Mouse (Mus musculus) liver, embryonic 13.5 days (tissue): ENCODE measurements around the gene Lama1. TPM values are rescaled to one million over a fixed set of nuclear protein-coding genes. Genes with fewer than 3 reads are reported as not detected.
"Not testable (repeated sequence)": the region's sequence is repeated elsewhere in the genome, so short reads cannot be mapped to it uniquely, and the experiment has no call there.

Experiments used
- ATAC-seq: fragments of 200-750 bp; cut with Nextera tagmentation; 2 replicates; pipeline ENCODE4 v1.8.0; 2017; ENCODE audit warnings: low read depth, mild to moderate bottlenecking, moderate number of reproducible peaks, moderate library complexity
- DNase-seq: peaks from one replicate; pipeline ENCODE4 v3.0.0; 2022
- H3K27ac ChIP-seq: fragments of 300-500 bp; sonication (generic); 2 replicates; pipeline ENCODE4 v1.5.1; 2015; ENCODE audit warnings: moderate library complexity, mild to moderate bottlenecking, inconsistent platforms
- H3K27me3 ChIP-seq: fragments of 300-500 bp; sonication (generic); 2 replicates; pipeline ENCODE4 v1.6.1; 2015; ENCODE audit warnings: mild to moderate bottlenecking, inconsistent platforms
- H3K36me3 ChIP-seq: fragments of 300-500 bp; sonication (generic); 2 replicates; pipeline ENCODE4 v1.6.1; 2015; ENCODE audit warnings: mild to moderate bottlenecking, inconsistent platforms
- H3K4me1 ChIP-seq: fragments of 300-500 bp; sonication (generic); replicated peaks from 2 replicates; pipeline ENCODE4 v1.6.1; 2015; ENCODE audit warnings: inconsistent platforms
- H3K4me2 ChIP-seq: fragments of 300-500 bp; sonication (generic); 2 replicates; pipeline ENCODE4 v1.6.1; 2015; ENCODE audit warnings: inconsistent platforms, mild to moderate bottlenecking, moderate library complexity
- H3K4me3 ChIP-seq: fragments of 300-500 bp; sonication (generic); replicated peaks from 2 replicates; pipeline ENCODE4 v1.5.1; 2015; ENCODE audit warnings: mild to moderate bottlenecking, inconsistent platforms
- H3K9ac ChIP-seq: fragments of 300-500 bp; sonication (generic); 2 replicates; pipeline ENCODE4 v1.6.1; 2015; ENCODE audit warnings: mild to moderate bottlenecking, inconsistent platforms
- H3K9me3 ChIP-seq: fragments of 300-500 bp; sonication (generic); replicated peaks from 2 replicates; pipeline ENCODE4 v1.6.1; 2016; ENCODE audit warnings: inconsistent platforms
- WGBS: fragments of 180-500 bp; shearing (Covaris S2); methylation state at CpG from one replicate; pipeline ENCODE4 v1.1.7; 2015; ENCODE audit not compliant: insufficient replicate concordance; 5-methylcytosine and 5-hydroxymethylcytosine counted together
- polyA plus RNA-seq: library from polyadenylated mRNA; unstranded; fragments of >200 nt; fragmentation: Nextera tagmentation; extraction: Ambion mirVana; gene quantifications from 2 replicates; pipeline ENCODE4 v1.2.1, GENCODE M21; 2015

Lama1 gene
- polyA plus RNA-seq, 1 experiment from 2014 or later: 0.74 TPM

- ATAC-seq: no peak
- 69% methylated on average over 7 of the region's 7 CpGs for WGBS
- H3K9ac ChIP-seq: no peak overlapping the region
Observed at GRCm38 (mm10) chr17:67722055-67722454, 25.0 kb downstream of the Lama1 start.

GRCm38 (mm10) chr17:67722578-67722977, 25.5 kb downstream of the Lama1 start:
- Histone ChIP-seq H3K27me3 (no peaks in the 10 kb centered on the region), H3K27ac (no peak overlapping the region), H3K4me3 (no peak overlapping the region), H3K9ac (no peak overlapping the region), H3K9me3 (0 out of 2 replicates have a peak, but pooled peaks cover 3% of the 10 kb centered on the region), H3K36me3 (no peaks in the 10 kb centered on the region), H3K4me2 (no peak overlapping the region), H3K4me1 (no peaks in the 10 kb centered on the region)
- DNase-seq: no peak
- no peak for ATAC-seq
- 88% methylated on average over 1 of the region's 1 CpGs for WGBS

More at GRCm38 (mm10) chr17:67722055-67722454, 25.0 kb downstream of the Lama1 start:
- no peaks in the 10 kb centered on the region for H3K4me1 ChIP-seq
- 0 out of 2 replicates have a peak, but pooled peaks cover 3% of the 10 kb centered on the region for H3K9me3 ChIP-seq
- no peak for DNase-seq
- H3K36me3 ChIP-seq: no peaks in the 10 kb centered on the region
- H3K27me3 ChIP-seq: no peaks in the 10 kb centered on the region
- H3K4me3 ChIP-seq: no peak overlapping the region
- H3K4me2 ChIP-seq: no peak overlapping the region
- no peak overlapping the region for H3K27ac ChIP-seq

- 61% methylated on average over 14 of the region's 14 CpGs for WGBS
- Histone ChIP-seq H3K4me1 (no peaks in the 10 kb centered on the region), H3K4me2 (no peak overlapping the region), H3K27me3 (no peaks in the 10 kb centered on the region), H3K4me3 (no peak overlapping the region), H3K36me3 (no peaks in the 10 kb centered on the region), H3K9ac (no peak overlapping the region), H3K9me3 (0 out of 2 replicates have a peak, but pooled peaks cover 3% of the 10 kb centered on the region), H3K27ac (no peak overlapping the region)
- DNase-seq: no peak
- no peak for ATAC-seq
Observed at GRCm38 (mm10) chr17:67723175-67724067, 26.4 kb downstream of the Lama1 start.

GRCm38 (mm10) chr17:67726601-67727000, 29.5 kb downstream of the Lama1 start:
- 70% methylated on average over 11 of the region's 11 CpGs for WGBS
- no peak overlapping the region for H3K27ac ChIP-seq
- no peaks in the 10 kb centered on the region for H3K27me3 ChIP-seq
- ATAC-seq (no peak), DNase-seq (no peak)
- H3K36me3 ChIP-seq: no peaks in the 10 kb centered on the region
- no peak overlapping the region for H3K9ac ChIP-seq
- no peak overlapping the region for H3K4me2 ChIP-seq
- H3K9me3 ChIP-seq: no peaks in the 10 kb centered on the region
- H3K4me1 ChIP-seq: no peaks in the 10 kb centered on the region
- H3K4me3 ChIP-seq: no peak overlapping the region

- Histone ChIP-seq H3K4me2 (no peak overlapping the region), H3K36me3 (no peaks in the 10 kb centered on the region), H3K4me1 (no peaks in the 10 kb centered on the region), H3K27ac (no peak overlapping the region), H3K9me3 (no peaks in the 10 kb centered on the region), H3K9ac (no peak overlapping the region), H3K27me3 (no peaks in the 10 kb centered on the region), H3K4me3 (no peak overlapping the region)
- WGBS: 47% methylated on average over 7 of the region's 7 CpGs
- DNase-seq (no peak), ATAC-seq (peak; percentile 39; the same call in 1 of the 2 replicates)
Observed at GRCm38 (mm10) chr17:67728751-67729150, 31.7 kb downstream of the Lama1 start.

- no peak overlapping the region for H3K27ac ChIP-seq
- ATAC-seq (no peak), DNase-seq (no peak)
- H3K4me3 ChIP-seq: no peak overlapping the region
- no peak overlapping the region for H3K4me2 ChIP-seq
- no peaks in the 10 kb centered on the region for H3K27me3 ChIP-seq
- 19% methylated on average over 3 of the region's 3 CpGs for WGBS
- H3K9ac ChIP-seq: no peak overlapping the region
- no peaks in the 10 kb centered on the region for H3K4me1 ChIP-seq
- H3K9me3 ChIP-seq: no peaks in the 10 kb centered on the region
- no peaks in the 10 kb centered on the region for H3K36me3 ChIP-seq
Observed at GRCm38 (mm10) chr17:67731096-67731495, 34.0 kb downstream of the Lama1 start.

GRCm38 (mm10) chr17:67731964-67732363, 34.9 kb downstream of the Lama1 start:
- no peaks in the 10 kb centered on the region for H3K27me3 ChIP-seq
- H3K9ac ChIP-seq: no peak overlapping the region
- H3K36me3 ChIP-seq: no peaks in the 10 kb centered on the region
- no peak overlapping the region for H3K4me2 ChIP-seq
- H3K4me3 ChIP-seq: no peak overlapping the region
- H3K9me3 ChIP-seq: no peaks in the 10 kb centered on the region
- 69% methylated on average over 11 of the region's 11 CpGs for WGBS
- DNase-seq (no peak), ATAC-seq (no peak)
- no peak overlapping the region for H3K27ac ChIP-seq
- no peaks in the 10 kb centered on the region for H3K4me1 ChIP-seq

GRCm38 (mm10) chr17:67733516-67733915, 36.5 kb downstream of the Lama1 start:
- no peak overlapping the region for H3K4me2 ChIP-seq
- no peak for ATAC-seq
- DNase-seq: no peak
- whole genome bisulfite sequencing: 44% methylated on average over 12 of the region's 12 CpGs
- H3K27ac ChIP-seq: no peak overlapping the region; the same call in 1 of the 2 replicates
- H3K4me3 ChIP-seq: no peak overlapping the region
- H3K4me1 ChIP-seq: no peaks in the 10 kb centered on the region
- no peak overlapping the region for H3K9ac ChIP-seq
- no peaks in the 10 kb centered on the region for H3K27me3 ChIP-seq
- H3K36me3 ChIP-seq: no peaks in the 10 kb centered on the region
- H3K9me3 ChIP-seq: no peaks in the 10 kb centered on the region

- ATAC-seq: no peak
Observed at GRCm38 (mm10) chr17:67735722-67736121, 38.7 kb downstream of the Lama1 start.

GRCm38 (mm10) chr17:67741229-67741628, 44.2 kb downstream of the Lama1 start:
- H3K9ac ChIP-seq, H3K9me3 ChIP-seq, H3K4me3 ChIP-seq, H3K27ac ChIP-seq, H3K27me3 ChIP-seq, ATAC-seq, H3K4me2 ChIP-seq, DNase-seq, H3K36me3 ChIP-seq, H3K4me1 ChIP-seq: not testable (repeated sequence)

More at GRCm38 (mm10) chr17:67735722-67736121, 38.7 kb downstream of the Lama1 start:
- Histone ChIP-seq H3K9me3 (no peaks in the 10 kb centered on the region), H3K27me3 (no peaks in the 10 kb centered on the region), H3K27ac (no peak overlapping the region), H3K9ac (no peak overlapping the region), H3K4me2 (no peak overlapping the region), H3K4me1 (no peaks in the 10 kb centered on the region), H3K4me3 (no peak overlapping the region), H3K36me3 (no peaks in the 10 kb centered on the region)
- 51% methylated on average over 6 of the region's 6 CpGs for whole genome bisulfite sequencing
- DNase-seq: no peak

GRCm38 (mm10) chr17:67764167-67764871, 67.3 kb downstream of the Lama1 start:
- DNase-seq: no peak
- no peak overlapping the region for H3K9ac ChIP-seq
- H3K27ac ChIP-seq: no peak overlapping the region
- no peaks in the 10 kb centered on the region for H3K4me1 ChIP-seq
- H3K9me3 ChIP-seq: no peaks in the 10 kb centered on the region
- H3K4me2 ChIP-seq: no peak overlapping the region
- H3K36me3 ChIP-seq: no peaks in the 10 kb centered on the region
- 76% methylated on average over 9 of the region's 9 CpGs for WGBS
- no peak overlapping the region for H3K4me3 ChIP-seq
- no peaks in the 10 kb centered on the region for H3K27me3 ChIP-seq
- ATAC-seq: no peak
